Mouse (Mus musculus) 3T3-L1 (cell line): ENCODE measurements at regions not wholly inside any gene's neighbourhood (a gene's known extent, or its start where the extent isn't known, plus 50 kb on each side); places are given as distances from the start of the nearest gene placed in this dataset.

Experiments used
- DNase-seq: peaks from one replicate; pipeline ENCODE4 v3.0.0-alpha.2; 2015; ENCODE audit warnings: low read depth, low spot score

GRCm38 (mm10) chr16:55460519-55460918, 162.7 kb upstream of the Zpld1 start:
- DNase-seq = peak; percentile 68

- DNase-seq = peak; percentile 54
Measured at GRCm38 (mm10) chr16:55447581-55447980, 149.8 kb upstream of the Zpld1 start.

GRCm38 (mm10) chr16:55442821-55443581, 145.2 kb upstream of the Zpld1 start:
- DNase-seq = no peak

- no peak for DNase-seq
Measured at GRCm38 (mm10) chr16:55435139-55435968, 137.6 kb upstream of the Zpld1 start.

GRCm38 (mm10) chr16:55421569-55422342, 124.0 kb upstream of the Zpld1 start:
- no peak for DNase-seq

- no peak for DNase-seq
Measured at GRCm38 (mm10) chr16:55420876-55421568, 123.2 kb upstream of the Zpld1 start.

GRCm38 (mm10) chr16:55418871-55419270, 121.1 kb upstream of the Zpld1 start:
- DNase-seq = no peak

- no peak for DNase-seq
Measured at GRCm38 (mm10) chr16:55400818-55401217, 103.0 kb upstream of the Zpld1 start.

- DNase-seq = peak; percentile 40
Measured at GRCm38 (mm10) chr16:55394864-55395263, 97.1 kb upstream of the Zpld1 start.

- DNase-seq = no peak
Measured at GRCm38 (mm10) chr16:55390400-55390799, 92.6 kb upstream of the Zpld1 start.

GRCm38 (mm10) chr16:55379996-55380395, 82.2 kb upstream of the Zpld1 start:
- DNase-seq = no peak

GRCm38 (mm10) chr16:55379189-55379588, 81.4 kb upstream of the Zpld1 start:
- DNase-seq = no peak

- no peak for DNase-seq
Measured at GRCm38 (mm10) chr16:55378701-55379100, 80.9 kb upstream of the Zpld1 start.

GRCm38 (mm10) chr16:55375922-55376321, 78.1 kb upstream of the Zpld1 start:
- no peak for DNase-seq

GRCm38 (mm10) chr16:55357686-55358085, 59.9 kb upstream of the Zpld1 start:
- DNase-seq = no peak

GRCm38 (mm10) chr16:55356097-55356496, 58.3 kb upstream of the Zpld1 start:
- DNase-seq = no peak
